Mouse (Mus musculus) megakaryocyte progenitor cell, adult 5-6 weeks (primary cell): Measurements from ENCODE around the gene 2610507B11Rik. TPM values are rescaled to one million over a fixed set of nuclear protein-coding genes. Genes with fewer than 3 reads are reported as not detected.
"Not testable (repeated sequence)": the region's sequence is repeated elsewhere in the genome, so short reads cannot be mapped to it uniquely, and the experiment has no call there.

Source experiments
- ATAC-seq: replicated peaks from 2 replicates; pipeline ENCODE4 v1.8.0; 2016; ENCODE audit warnings: mild to moderate bottlenecking, moderate TSS enrichment, inconsistent platforms; ENCODE audit not compliant: poor library complexity
- total RNA-seq, 2 experiments: library from RNA; stranded (forward) in 1 of 2; stranded (reverse) in 1 of 2; fragments of 157-497, 149-512 nt in 1 of 2; fragments of 200-1000 nt in 1 of 2; gene quantifications; 2 replicates each; pipeline versions ENCODE4 v1.2.3 to v1.2.4; 2015 to 2017

Gene 2610507B11Rik
- 49.4 and 56.6 TPM in 2 replicates for total RNA-seq (2015)
- total RNA-seq (2017) = 71.2 and 71.5 TPM in 2 replicates

DNA sequence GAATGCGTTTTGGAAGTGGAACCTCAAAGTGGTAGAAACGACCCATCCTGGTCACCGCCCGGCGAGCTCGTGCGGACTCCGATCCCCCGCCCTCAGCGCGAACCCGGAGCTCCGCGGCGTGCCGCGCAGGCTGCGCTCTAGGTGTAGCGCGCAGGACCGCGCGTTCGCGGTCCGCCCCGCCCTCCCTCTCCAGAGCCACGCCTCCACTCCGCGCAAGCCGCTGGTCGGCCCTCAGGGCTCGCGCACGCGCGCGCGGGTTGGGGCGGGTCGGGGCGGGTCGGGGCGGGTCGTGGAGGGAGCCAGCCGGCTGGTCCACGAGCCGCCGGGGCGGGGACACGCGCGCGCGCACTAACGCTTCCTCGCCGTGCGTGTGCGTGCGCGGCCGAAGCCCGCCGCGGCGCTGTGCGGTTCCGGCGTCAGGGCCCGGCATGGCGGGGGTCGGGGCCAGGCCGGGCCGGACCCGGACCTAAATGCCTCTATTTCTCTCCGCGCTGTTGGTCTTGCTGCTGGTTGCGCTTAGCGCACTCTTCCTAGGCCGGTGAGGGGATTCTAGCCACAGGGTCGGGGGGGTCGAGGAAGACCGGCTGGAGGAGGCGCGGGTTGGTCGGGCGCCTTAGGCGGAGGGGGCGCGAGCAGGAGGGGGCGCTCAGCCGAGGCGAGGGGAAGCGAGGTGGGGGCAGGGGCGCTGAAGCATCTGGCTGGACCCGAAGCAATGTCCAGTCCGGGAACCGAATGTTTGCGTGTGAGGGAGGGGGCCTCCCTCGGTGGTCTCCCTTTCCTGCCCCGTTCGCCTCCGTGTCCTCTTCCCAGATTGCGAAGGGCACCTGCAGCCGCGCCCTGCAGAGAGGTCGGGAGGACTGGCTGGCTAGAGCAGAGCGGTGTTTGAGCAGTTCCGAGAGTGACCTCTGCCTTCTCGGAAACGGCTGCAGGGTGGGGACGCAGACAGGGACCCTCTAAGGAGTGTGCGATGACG is at the start of gene 2610507B11Rik:
TSS of gene 2610507B11Rik (plus strand) at position 373 of the 973 bp plus-strand sequence.
- peak; percentile 95 for ATAC-seq

- peak; percentile 86 for ATAC-seq
Observed at GRCm38 (mm10) chr11:78213086-78213817, 48.3 kb upstream of the 2610507B11Rik start.

DNA sequence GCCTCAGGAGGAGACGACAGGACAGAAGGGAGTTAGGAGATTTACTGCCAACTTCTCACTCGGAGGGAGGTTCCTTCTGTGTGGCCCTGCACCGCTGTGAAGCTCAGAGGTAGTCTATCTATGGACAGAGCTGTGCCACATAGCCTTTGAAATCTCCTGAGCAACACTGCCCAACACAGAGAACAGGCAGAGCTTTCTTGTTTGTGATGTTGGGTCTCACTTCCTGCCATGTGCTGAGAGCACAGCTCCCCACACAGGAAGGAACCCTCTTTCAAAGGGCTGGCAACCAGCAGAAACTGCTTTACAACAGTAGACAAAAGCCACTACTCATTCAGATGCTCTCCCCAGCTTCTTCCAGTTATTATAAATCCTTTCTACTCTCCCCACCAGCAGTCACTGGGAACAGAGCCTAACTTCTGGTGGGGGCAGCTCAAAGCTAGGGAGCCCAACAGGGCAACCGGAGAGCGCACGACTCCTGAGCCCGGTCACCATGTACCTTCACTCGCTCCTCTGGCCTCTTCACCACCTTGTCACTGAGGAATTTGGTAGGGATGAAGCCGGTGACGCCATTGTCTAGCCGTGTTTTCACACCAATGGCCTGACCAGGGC is 45.7 kb upstream of the 2610507B11Rik start:
- ATAC-seq = no peak

DNA sequence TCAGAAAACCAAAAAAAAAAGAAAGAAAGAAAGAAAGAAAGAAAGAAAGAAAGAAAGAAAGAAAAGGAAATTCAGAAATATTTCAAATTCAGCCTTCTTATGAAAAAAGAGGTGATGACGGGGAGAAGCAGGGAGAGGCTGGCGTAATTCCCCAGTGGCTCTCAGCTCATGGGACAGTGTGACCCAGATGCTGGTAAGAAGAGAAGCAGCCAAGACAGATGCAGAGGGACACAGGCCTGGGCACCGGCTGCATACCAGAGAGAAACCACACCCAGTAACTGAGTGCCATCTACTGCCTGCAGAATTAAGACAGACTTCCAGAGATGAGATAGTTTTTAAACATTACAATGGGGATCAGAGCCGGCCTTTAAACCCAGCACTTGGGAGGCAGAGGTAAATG is 38.0 kb upstream of the 2610507B11Rik start:
- no peak for ATAC-seq

DNA sequence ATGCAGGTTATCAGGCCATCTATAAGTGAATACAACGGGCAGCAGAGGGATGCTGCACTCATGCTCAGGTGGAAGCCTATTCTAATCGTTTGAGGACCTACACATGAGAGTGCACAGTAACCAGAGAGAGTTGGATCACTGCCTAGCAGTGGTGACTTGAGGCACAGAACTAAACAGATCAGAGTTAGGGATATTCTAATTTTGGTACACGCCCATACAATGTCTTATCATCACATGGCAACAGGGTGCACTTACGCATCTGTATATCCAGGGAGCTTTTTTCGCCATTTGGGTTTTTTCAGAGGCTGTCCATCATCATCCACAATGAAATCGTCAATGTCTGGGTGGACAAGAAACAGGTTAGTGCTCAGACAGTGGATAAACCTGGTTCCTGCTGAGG is 30.0 kb upstream of the 2610507B11Rik start:
- peak; percentile 61 for ATAC-seq

DNA sequence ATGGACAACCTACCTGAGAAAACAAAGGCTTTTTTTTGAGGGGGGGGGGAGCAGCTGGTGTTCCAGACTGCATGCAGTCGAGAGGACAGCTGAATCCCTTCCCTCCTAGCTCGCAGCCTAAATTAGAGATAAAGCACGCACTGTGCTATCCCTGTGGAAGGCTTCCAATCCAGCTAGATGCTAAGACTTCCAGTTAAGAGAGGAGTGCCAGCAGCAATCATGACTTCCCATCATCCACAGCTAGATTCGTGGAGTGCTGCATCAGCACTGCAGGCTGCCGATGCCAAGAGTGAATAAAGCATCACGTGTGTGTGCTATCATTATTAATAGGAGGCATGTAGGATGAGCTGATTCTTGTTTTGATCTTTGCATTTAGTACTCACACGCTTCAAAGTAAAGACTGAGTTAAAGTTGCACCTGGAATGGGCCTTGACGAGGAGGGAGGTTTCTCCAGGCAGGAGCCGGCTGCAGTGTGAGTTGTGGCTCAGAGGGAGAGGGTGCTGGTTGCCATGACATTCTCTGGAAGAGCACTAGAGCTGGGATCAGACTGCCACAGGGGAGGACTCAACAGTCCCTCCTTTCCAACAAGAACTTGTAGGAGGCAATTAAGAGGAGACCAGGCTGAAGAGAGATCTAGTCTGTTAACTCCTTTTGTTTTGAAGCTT is 21.2 kb upstream of the 2610507B11Rik start:
- ATAC-seq = no peak

GRCm38 (mm10) chr11:78245261-78245626 is 16.3 kb upstream of the 2610507B11Rik start:
- peak; percentile 12; the same call in 1 of the 2 replicates for ATAC-seq

DNA sequence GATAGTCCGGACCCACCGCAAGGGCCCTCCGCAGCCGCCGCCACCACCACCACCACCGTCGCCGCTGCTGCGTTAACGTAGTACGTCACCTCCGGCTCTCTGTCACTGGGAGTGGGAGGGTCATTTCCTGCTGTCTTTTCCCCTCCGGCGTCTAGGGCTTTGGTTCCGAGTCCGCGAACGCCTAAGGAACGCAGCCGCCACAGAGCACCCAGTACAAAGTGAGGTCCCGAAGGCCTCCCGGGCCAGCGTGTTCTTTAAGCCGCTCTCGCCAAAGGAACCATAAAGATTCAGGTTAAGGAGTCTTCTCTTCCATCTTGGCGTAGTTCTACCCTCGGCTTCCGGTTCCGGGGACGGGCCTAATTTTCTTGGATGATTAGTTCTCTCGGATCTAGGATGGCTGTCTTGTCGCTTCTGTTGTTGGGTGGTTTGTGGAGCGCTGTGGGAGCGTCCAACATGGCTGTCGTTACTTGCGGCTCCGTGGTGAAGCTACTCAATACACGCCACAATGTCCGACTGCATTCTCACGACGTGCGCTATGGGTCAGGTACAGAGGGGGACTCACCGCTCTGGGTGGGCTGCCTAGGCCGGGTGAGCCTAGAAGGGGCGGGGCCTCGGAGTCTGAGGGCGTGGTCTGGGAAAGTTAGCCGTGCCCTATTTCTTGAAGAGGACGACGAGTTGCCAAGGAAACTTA is 15.8 kb upstream of the 2610507B11Rik start, which contains the start of the genes Sdf2 and Supt6:
TSS of gene Sdf2 (plus strand) at position 120 of the 691 bp plus-strand sequence.
TSS of gene Supt6 (minus strand) at position 361 of the 691 bp plus-strand sequence.
- peak; percentile 92 for ATAC-seq

DNA sequence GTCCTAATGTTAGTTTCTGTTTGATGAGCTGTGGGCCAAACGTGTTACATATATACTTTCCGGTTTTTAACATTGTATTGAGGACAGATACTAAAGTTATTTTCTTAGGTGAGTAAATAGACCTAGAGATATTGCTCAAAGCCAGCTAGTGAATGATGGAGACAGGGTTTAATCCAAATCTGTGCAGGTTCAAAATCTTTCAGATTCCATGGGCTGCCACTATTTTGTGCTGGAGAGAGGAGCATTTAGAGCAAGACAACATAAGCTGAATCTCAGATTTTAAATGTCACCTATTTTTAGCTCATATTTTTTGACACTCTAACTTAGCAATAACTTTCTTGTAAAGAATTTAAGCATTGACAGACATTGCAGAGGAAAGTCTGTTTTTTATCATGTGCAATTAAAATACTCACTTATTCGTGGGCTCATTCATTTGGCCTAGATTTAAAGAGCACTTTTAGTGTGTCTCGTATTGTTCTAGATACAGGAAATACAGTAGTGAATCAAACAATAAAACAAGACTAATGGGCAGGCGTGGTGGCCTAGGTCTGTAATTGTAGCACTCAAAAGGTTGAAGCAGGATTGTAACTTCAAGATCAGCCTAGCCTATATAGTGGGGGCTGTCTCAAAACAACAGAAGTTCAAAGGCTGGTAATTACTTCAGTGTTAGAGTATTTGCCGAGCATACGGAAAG is 15.1 kb upstream of the 2610507B11Rik start:
- no peak for ATAC-seq

- no peak for ATAC-seq
Observed at GRCm38 (mm10) chr11:78247012-78247348, 14.6 kb upstream of the 2610507B11Rik start.

- ATAC-seq = peak; percentile 29
Observed at GRCm38 (mm10) chr11:78247727-78248140, 13.8 kb upstream of the 2610507B11Rik start.

- no peak for ATAC-seq
Observed at GRCm38 (mm10) chr11:78256618-78257017, 4.9 kb upstream of the 2610507B11Rik start.

DNA sequence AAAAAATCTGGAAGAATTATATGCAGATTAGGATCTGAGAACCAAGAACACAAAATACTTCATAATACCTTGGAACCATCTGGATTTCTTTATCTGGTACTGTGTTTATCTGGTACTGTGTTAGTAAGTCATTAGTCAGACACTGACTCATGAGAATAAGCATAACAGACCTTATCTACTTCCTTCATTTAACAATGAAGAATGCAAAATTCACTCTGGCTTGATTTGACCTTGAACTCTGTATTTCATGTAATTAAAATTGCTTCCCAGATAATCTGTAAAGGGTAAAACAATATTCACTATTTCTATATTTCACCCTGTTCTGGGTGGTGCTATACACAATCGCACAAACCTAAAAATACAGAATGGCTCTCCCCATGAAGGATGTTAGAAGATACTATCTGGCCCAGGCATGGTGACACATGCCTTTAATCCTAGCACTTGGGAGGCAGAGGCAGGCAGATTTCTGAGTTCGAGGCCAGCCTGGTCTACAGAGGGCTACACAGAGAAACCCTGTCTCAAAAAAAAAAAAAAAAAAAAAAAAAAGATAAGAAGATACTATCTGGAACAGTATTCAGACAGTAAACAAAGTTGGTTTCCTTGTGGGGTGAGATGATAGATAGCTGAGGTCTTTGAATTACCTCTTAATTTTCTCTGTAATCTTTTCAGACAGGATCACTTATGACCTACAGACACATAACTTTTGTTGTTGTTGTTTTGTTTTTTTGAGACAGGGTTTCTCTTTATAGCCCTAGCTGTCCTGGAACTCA is 878 bp upstream of the 2610507B11Rik start:
- ATAC-seq = no peak

DNA sequence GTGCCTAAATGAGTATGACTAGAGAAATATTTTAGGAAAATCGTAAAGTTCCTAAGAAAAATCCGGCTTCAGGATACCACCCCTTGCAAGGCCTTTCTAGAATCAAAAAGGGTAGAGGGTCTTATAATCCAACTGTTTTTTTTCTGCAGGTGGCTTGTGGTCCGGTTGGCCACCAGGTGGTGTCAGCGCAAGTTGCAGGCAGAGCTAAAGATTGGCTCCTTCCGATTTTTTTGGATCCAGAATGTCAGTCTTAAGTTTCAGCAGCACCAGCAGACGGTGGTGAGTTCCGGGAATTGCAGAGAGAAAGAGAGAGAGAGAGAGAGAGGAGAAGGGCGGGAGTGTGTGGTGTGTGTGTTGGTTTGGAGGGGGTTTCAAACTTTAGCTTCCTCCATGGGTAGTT is 998 bp downstream of the 2610507B11Rik start:
- ATAC-seq = peak; percentile 70

GRCm38 (mm10) chr11:78265571-78265970 is 4.0 kb downstream of the 2610507B11Rik start:
- ATAC-seq = no peak

- ATAC-seq = no peak
Observed at GRCm38 (mm10) chr11:78271986-78272385, 10.4 kb downstream of the 2610507B11Rik start.

DNA sequence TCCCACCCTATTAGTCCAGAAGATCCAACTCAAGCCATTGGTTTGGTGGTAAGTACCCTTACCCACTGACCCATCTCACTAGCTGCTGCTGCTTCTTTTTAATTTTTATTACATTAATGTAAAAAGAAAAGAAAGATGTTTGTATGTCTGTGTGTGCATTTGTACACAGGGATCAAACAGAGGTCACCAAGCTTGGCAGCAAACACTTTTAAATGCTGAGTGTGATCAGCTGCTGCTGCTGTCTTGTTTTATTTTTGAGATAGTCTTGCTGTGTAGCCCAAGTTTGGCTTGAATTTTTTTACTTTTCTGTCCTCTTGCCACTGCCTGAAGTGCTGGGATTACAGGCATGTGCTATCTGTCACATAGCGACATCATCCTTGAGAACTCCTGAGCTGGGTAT is 14.0 kb downstream of the 2610507B11Rik start:
- no peak for ATAC-seq

DNA sequence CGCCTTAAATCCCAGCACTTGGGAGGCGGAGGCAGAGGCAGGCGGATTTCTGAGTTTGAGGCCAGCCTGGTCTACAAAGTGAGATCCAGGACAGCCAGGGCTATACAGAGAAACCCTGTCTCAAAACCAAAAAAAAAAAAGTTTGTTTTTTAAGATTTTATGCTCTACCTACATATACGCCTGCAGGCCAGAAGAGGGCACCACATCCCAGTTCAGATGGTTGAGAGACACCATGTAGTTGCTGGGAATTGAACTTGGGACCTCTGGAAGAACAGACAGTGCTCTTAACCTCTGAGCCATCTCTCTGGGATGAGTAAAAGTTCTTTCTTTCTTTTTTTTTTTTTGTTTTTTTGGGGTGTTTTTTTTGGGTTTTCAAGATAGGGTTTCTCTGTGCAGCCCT is 14.6 kb downstream of the 2610507B11Rik start:
- not testable (repeated sequence) for ATAC-seq

- no peak for ATAC-seq
Observed at GRCm38 (mm10) chr11:78278853-78279252, 17.3 kb downstream of the 2610507B11Rik start.
